Mouse (Mus musculus): ENCODE data around the gene Tsga10. TPM values are rescaled to one million over a fixed set of nuclear protein-coding genes. Genes with fewer than 3 reads are reported as not detected.
A peak's percentile ranks its signal among the peaks of the same experiment; 100 is the strongest.
"Not testable (repeated sequence)": the region's sequence is repeated elsewhere in the genome, so short reads cannot be mapped to it uniquely, and the experiment has no call there.

The Tsga10 gene
- total RNA-seq, 2 experiments from 2014 or later: 3.5 to 4.3 TPM

DNA sequence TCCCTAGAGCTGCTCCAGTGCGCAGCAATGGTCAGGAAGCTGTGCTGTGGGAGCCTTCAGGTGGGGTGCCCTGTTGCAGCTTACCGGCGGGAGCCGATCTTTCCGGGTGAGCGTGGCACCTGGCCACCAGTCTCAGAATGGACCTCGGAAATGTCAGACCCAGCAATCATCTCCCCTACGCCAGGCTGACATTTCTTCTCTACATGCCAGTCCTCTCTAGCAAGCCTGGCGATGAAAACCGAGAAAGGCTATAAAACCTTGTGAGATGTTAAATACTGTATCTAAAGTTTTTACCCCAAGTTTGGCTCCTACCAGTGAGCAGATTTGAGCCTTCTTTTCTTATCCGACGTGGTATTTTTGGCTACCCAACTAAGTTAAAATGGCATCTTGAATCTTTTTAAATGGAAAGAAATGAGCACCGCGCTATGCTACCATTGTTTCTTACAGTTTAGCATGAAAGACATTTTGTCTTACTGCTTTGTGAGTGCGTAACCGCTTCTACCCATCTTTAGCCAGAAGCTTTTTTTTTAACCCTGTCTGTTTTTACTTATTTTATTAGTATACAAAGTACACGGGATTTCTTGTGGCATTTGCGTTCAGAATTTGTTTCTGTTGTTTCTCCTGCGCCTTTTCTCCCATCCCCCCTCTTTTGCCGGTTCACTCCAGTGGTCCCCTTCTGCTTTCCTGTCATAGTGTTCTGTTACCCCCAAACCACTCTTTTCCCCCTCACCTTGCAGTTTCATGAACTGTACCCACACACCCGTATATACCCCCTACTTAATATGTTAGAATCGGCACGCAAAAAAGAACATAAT lies 621 bp downstream of the Tsga10 start:
- no peak for DNase-seq (ENCODE audit: low spot score)
- intact Hi-C loops (cut with DNase I): loop anchor here (2.0 to 10.0 kb wide), 3 partner anchors 25 to 188 kb away; partner anchors contain the start of genes Eif5b, Mitd1, Mrpl30 and Txndc9

DNA sequence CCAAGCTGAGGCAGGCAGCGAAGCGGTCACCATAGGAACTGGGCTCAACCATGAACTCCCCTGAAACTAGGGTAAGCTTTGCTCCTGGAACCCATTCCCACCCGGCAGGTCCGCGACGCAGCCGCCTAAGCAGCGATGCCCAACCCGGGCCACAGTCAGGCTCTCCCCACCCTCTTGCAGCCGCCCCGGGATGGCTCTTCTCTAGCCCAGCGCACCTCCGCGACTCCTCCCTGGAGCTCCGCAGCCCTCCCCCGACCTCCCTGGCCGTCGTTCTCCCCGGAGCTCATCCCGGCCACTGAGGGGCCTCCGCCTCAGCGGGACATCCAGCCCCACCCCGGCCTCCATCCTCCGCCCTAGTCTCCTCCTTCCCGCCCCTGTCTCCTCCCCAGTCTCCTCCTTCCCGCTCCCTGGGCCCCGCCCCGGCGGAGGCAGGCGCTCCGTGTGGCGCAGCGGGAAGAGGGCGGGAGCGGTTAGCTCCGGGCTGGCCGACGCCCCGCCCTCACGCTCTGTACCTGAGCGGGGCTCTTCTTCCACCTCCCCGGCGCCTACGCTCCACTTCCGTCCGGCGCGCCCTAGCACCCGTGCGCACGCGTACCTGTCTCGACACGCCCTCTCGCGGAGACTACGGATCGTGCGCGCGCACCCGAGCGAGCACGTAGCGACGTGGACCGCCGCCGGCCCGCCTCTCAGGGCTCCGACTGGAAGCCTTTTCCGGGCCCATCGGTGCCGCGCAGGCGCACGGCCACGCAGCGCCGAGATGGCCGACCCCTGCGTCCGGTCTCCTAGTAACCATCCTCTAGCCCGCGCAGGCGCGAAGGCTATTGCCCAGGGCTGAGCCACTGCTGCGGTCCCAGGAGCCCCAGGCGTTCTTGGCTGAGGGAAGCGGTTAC lies 1.5 kb downstream of the Tsga10 start:
- intact Hi-C loops (cut with DNase I): loop anchor here (2.0 to 10.0 kb wide), 3 partner anchors 26 to 187 kb away; partner anchors contain the start of genes Eif5b, Mitd1, Mrpl30 and Txndc9
- DNase-seq (ENCODE audit: low spot score): peak; percentile 100

DNA sequence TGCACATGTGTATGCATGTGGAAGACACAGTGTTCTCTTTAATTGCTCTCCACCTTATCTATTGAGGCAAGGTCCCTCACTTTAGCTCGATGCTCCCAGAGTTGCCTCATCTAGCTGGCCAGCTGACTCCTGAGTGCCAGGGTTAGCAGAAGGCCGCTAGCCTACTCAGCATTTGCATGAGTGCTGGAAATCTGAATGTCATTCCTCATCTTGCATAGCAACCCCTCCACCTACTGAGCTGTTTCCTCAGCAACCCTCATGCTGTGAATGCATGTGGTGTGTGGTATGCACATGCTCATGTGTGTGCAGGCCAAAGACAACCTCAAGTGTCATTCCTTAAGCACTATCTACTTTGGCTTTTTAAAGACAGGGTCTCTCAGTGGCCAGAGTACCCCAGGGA lies 15.5 kb downstream of the Tsga10 start:
- intact Hi-C loops (cut with DNase I): no loop called here
- DNase-seq (ENCODE audit: low spot score): no peak

DNA sequence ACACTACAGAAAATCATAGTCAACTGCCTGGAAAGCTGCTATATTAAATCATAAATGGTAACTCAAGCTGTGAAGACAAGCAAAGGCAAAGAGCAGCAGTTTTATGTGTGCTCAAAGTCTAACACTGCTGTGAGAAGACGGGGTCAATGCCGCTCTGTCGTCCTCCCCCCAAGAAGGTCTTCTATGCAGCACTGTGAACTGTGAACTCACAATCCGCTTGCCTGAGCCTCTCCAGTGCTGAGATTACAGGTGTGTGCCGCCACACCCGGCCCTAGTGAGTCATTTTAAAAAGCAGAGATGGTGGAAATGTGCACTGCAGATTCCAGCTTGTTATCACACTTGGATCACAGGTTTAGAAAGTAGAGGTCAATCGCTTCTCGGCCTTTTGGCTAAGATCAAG lies 19.4 kb downstream of the Tsga10 start:
- intact Hi-C loops (cut with DNase I): no loop called here
- DNase-seq (ENCODE audit: low spot score): no peak

DNA sequence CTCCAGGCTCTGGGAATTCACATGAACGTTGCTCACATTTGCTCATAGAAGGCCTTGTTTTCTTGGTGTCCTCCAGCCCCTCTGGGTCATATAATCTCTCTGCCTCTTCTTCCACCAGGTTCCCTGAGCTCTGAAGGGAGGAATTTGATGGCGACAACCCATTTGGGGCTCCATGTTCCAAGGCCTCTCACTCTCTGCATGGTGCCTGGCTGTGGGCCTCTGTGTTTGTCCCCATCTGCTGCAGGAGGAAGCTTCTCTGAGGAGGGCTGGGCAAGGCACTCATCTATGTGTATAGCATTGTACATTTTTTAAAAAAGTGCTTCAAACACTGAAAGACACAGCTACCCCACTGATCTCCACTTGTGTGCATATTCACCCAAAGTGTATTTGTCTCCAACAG lies 34.5 kb downstream of the Tsga10 start:
- intact Hi-C loops (cut with DNase I): no loop called here
- DNase-seq (ENCODE audit: low spot score): no peak

DNA sequence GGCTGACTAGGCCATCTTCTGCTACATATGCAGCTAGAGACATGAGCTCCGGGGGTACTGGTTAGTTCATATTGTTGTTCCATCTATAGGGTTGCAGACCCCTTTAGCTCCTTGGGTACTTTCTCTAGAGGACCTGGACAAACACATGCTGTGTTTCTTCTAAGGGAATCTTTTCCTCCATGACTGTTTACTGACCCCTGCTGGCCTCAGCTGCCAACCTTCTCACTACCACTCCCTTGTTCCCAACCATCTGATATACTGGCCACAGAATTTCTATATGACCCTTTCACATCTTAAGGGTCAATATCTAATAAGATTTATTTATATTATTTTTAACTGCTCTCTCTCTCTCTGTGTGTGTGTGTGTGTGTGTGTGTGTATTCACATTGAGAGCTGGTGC lies 63.9 kb downstream of the Tsga10 start:
- intact Hi-C loops (cut with DNase I): loop anchor here (5.0 kb wide), 1 partner anchor 125 kb away; no protein-coding TSS in a partner anchor
- DNase-seq (ENCODE audit: low spot score): not testable (repeated sequence)

DNA sequence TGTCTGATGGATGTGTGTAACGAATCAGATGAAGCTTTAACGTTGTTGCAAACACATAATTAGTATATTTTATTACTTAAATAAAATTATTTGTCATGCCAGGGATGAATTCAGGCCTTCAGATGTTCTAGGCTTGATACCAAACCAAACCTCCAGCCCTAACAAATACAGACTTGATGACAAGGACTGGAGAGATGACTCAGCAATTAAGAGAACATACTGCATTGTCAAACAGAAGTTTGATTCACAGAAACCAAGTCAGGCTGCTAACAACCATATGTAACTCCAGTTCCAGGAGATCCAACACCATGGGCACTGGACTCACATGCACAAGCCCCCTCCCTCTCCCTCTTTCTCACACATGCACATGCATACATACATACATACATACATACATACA lies 65.9 kb downstream of the Tsga10 start:
- intact Hi-C loops (cut with DNase I): loop anchor here (5.0 kb wide), 1 partner anchor 123 kb away; no protein-coding TSS in a partner anchor

DNA sequence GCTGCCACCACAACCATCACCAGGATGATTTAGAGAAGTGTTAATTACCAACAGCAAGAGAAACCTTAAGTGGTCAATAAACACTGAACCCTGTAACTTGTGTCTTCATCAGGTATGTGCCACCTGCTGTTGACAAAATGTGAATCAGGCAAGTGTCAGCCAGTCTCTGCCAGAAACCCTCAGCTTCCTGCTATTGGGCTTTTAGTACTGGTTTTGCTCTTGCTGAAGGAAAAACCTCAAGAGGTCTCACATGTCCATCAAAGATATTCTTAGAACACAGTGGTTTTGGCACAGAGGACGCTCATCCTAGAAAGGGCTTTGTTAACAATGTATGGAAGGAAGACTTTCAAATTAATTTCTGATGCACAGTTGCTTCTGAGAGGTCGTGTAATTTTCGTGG lies 66.7 kb downstream of the Tsga10 start:
- DNase-seq (ENCODE audit: low spot score): no peak
- intact Hi-C loops (cut with DNase I): no loop called here

More for the DNA sequence above, 65.9 kb downstream of the Tsga10 start:
- no peak for DNase-seq (ENCODE audit: low spot score)

DNA sequence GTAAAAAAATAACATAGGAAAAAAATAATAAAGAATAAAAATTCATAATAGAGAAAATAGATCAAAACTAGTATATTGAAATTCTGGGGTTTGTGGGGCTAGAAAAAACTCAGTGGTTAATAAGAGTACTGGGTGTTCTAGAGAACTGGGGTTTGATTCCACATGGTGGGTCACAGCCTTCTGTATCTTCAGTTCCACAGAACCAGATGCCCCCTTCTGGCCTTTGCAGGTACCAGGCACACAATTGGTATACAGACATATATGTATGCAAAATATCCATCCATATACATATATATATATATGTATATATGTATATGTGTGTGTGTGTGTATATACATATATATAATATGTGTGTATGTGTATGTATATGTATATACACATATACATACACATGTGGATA lies 106.8 kb downstream of the Tsga10 start:
- no peak for DNase-seq (ENCODE audit: low spot score)
- intact Hi-C loops (cut with DNase I): no loop called here

DNA sequence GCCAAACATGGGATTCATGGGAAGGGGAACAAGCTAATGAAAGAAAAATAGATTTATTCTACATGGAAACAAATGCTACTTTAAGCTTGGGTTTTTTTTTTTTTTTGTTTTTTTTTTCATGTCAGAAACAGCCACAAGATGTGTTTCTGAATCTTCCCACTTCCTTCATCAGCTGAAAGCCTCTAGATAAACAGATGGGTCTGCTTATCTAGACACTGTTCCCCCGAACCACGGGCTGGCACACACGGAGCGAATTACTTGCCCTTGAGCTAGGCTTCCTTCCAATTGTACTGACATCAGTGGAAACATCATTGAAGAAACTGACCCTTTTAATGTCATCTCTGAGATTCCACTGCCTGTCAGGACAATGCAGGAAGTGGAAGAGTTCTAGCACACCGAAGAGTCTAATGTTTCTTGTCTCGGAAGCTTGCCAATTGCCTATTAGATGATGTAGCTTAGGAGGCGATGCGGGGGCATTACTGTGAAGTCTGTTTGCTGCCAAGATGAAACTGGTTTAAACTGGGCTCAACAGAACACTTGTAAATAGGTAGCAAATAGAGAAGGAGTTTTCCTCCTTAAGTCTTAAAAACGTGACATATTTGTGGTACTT lies 121.5 kb downstream of the Tsga10 start:
- intact Hi-C loops (cut with DNase I): no loop called here
- DNase-seq (ENCODE audit: low spot score): no peak

DNA sequence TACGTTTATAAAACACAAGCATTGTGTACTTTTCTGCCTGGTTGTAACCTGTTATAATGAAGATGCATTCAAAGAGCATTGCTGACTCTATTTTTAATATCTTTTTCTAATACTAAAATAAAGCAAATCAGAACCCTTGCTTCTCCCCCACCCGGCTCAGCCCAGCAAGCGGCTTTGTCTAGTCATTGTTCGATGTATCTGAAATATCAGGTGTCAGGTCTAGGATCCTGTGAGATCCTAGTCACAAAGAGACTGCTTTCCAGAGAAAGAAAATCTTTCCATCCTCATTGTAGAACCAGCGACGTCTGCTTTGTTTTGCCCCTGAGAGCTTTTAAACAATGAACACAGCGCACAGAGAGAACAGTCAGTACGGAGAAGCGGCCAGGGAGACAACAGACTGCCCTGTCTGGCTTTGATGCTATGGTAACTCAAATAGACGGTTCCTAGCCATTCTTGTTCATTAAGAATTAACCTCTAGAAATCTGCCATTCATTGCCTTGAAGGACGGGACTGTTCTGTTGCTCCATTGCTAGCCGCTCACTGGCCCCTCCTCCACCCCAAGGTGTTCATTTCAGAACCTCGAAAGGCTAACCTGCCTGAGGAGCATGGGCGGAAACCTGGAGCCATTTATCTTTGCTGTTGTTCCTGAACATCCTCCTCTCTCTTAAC lies 123.5 kb downstream of the Tsga10 start:
- DNase-seq (ENCODE audit: low spot score): no peak
- intact Hi-C loops (cut with DNase I): no loop called here

DNA sequence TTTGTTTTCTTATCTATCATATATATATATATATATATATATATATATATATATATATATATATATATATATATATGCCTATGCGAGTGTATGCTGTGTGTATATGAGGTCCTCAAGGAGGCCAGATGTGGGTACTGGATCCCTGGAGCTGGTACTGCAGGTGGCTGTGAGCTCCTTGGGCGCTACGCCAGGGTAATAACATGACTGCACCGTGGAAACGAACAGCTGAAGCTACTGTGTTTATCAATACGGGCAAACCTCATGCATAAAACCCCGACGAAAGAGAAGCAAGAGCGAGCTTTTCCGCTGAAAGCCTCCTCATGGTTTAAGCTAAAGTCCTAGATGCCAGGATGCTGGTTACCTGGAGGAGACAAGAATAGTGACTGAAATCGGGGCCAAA lies 124.1 kb downstream of the Tsga10 start:
- DNase-seq (ENCODE audit: low spot score): no peak
- intact Hi-C loops (cut with DNase I): no loop called here

DNA sequence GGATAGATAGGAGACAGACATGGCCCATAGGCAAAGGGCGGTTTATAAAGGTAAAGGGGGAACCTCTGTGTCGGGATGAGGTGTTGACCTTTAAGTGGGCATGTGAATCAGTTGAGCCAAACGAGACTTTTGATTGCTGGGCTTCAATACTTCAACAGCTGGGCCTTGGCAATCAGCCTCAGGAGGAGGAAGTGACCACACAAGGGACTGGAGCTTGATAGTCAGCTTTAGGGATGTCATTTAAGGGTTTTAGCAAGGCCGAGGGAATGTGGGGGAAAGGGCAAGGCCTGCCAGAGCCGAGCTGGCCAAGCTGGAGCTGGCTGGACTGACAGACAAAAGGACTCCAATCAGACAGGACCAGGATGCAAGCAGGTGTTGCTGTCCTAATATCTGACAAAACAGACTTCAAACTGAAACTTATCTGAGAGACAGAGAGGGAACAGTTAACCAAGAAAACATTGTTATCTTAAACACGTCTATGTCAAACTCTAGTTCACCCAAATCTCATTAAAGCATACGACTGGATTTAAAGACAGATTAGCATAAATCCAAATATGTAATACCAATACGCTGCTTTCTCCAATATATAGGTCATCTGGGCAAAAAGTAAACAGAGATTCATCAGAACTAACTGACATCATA lies 125.9 kb downstream of the Tsga10 start:
- DNase-seq (ENCODE audit: low spot score): no peak
- intact Hi-C loops (cut with DNase I): no loop called here

DNA sequence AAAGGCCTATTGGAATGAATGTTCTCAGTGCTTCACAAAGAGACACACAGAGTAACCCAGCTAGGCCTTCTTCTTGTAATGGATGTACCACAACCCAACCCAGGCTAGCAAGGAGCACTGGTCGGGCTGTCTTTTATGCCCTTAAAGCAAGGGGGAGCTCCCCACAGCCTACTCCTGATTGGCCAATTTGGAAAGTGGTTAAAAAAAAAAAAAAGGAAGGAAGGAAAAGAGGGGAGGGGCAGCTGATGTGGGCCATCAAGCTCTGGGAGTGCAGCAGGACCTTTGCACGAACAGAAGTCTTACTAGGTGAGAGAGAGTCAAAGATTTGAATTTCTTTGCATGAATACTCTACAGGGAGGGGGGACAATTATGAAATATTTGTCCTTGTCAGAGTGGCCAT lies 127.3 kb downstream of the Tsga10 start:
- DNase-seq (ENCODE audit: low spot score): no peak
- intact Hi-C loops (cut with DNase I): no loop called here

DNA sequence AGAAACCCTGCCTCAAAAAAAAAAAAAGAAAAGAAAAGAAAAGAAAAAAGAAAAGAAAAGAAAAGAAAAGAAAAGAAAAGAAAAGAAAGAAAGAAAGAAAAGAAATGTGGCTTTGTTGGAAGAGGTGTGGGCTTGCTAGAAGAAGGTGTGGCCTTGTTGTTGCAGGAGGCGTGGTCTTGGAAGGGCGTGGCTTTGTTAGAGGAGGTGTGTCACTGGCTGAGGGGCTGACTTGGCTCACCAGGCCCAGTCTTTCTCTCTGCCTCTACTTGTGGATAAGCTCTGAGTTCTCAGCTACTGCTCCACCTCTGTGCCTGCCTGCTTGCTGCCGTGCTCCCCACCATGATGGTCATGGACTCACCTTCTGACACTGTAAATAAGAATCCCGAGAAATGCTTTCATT lies 129.2 kb downstream of the Tsga10 start:
- no peak for DNase-seq (ENCODE audit: low spot score)
- intact Hi-C loops (cut with DNase I): no loop called here

DNA sequence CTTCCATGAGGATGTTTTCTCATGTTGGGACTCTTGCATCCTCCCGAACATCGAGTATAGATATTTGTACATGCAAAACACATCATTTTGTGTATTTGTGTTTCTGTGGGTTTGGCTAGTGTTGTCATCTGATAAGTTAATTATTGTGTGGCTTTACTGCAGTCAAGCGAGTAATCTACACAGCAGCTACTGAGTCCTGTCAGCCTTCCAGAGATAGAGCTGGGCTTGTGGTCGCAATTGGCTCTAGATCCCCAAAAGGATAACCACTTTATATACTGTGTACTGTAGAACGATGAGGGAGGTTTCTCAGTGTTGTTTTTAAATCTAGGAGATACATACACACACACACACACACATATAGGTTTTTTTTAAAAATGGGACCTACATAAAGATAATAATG lies 130.3 kb downstream of the Tsga10 start:
- DNase-seq (ENCODE audit: low spot score): no peak
- intact Hi-C loops (cut with DNase I): no loop called here

DNA sequence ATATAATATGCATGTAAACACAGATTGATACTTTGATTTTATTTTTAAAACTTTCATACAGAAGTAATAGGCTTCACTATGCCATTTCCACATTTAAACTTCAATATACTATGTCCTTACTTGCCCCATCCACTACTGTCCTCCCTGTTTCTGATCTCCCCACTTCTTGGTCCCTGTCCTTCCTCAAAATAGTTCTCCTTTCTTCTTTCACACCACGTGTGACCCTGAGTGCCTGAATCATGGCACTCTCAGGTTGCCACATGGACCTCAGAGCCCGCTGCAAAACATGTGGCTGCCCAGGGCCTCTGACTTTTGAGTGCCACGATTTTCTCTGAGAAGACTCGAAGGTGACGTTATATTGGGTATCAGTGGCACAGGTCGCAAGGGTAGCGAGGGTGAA lies 131.4 kb downstream of the Tsga10 start:
- intact Hi-C loops (cut with DNase I): no loop called here
- no peak for DNase-seq (ENCODE audit: low spot score)

DNA sequence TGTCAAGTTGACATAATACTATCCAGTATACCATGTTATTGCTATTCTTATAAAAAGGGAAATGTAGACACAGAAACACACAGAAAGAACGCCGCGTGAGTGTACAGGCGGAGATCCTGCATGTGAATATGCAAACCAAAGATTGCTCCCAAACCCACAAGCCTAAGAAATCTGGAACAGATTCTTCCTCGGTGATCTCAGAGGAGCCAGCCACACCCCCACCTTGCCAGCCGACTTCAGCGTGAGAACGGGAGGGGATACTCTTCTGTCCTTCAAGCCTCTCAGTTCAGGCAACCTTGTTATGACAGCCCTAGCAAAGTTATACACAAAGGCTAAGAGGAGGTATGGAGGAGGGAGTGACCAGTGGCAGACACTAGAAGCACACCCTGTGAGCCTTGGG lies 136.9 kb downstream of the Tsga10 start:
- no peak for DNase-seq (ENCODE audit: low spot score)
- intact Hi-C loops (cut with DNase I): no loop called here

DNA sequence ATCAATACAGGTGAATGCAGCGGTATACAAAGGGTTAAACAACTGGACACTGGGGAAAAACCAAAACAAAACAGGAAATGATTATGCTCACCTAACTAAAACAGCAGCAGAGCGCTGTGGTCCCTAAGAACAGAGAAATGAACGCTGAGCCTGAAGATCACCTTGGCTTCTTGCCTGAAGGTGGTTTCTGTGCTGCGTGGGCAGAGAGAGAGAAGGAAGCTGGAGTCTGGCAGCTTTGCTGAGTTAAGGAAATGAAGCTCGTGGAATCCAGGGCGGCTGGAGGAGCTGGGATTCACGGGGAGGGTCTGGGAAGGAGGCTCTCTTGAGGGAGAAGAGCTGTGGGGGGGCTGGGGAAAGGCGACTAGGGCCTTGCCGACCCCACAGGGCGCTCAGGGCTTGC lies 138.2 kb downstream of the Tsga10 start:
- DNase-seq (ENCODE audit: low spot score): no peak
- intact Hi-C loops (cut with DNase I): no loop called here

Data from heart, postnatal 25 days (tissue).